ENCODE assay signal across 9 mouse cellular contexts in genomic region chr14:60589001-60589400, GRCm38 (mm10).
"Had no signal": no experiment of that assay in that cellular context is flagged by ENCODE, and none has a peak within 500 bp of the region (broad histone marks: within the 10 kb centered on the region; RNA-seq: fewer than 3 reads in every experiment).

No protein-coding gene starts in this region.

- H3K4me2 ChIP-seq: liver, embryonic 12.5 days; midbrain, embryonic 15.5 days; neural tube, embryonic 12.5 days had no signal

- DNase-seq: kidney, adult 11 months; kidney, postnatal 14 days; left cerebral cortex, postnatal 4 days; liver, postnatal 0 days; thymus, adult 2 months; thymus, postnatal 25 days had no signal

- H3K4me3 ChIP-seq: liver, embryonic 12.5 days; midbrain, embryonic 15.5 days; neural tube, embryonic 12.5 days had no signal

- H3K27me3 ChIP-seq: liver, embryonic 12.5 days; midbrain, embryonic 15.5 days; neural tube, embryonic 12.5 days had no signal

- H3K36me3 ChIP-seq: liver, embryonic 12.5 days; midbrain, embryonic 15.5 days; neural tube, embryonic 12.5 days had no signal

- ATAC-seq: liver, embryonic 12.5 days; liver, postnatal 0 days; midbrain, embryonic 15.5 days had no signal

- H3K9ac ChIP-seq: liver, embryonic 12.5 days; midbrain, embryonic 15.5 days; neural tube, embryonic 12.5 days had no signal

- H3K9me3 ChIP-seq: liver, embryonic 12.5 days; midbrain, embryonic 15.5 days; neural tube, embryonic 12.5 days had no signal

- H3K27ac ChIP-seq: liver, embryonic 12.5 days; midbrain, embryonic 15.5 days; neural tube, embryonic 12.5 days had no signal
